Mouse (Mus musculus) megakaryocyte-erythroid progenitor cell, adult 5-6 weeks (primary cell): Measurements from ENCODE around the gene Btbd35f7. TPM values are rescaled to one million over a fixed set of nuclear protein-coding genes. Genes with fewer than 3 reads are reported as not detected.
"Not testable (repeated sequence)": the region's sequence is repeated elsewhere in the genome, so short reads cannot be mapped to it uniquely, and the experiment has no call there.

ENCODE experiments used
- ATAC-seq: replicated peaks from 2 replicates; pipeline ENCODE4 v1.8.0; 2016; ENCODE audit warnings: mild to moderate bottlenecking, inconsistent platforms; ENCODE audit not compliant: severe bottlenecking, poor library complexity, low FRiP score, low TSS enrichment
- total RNA-seq, 2 experiments: library from RNA; stranded (forward) in 1 of 2; stranded (reverse) in 1 of 2; fragments of 200-1000, 215-1000 nt in 1 of 2; fragments of >200 nt in 1 of 2; fragmentation: Nextera tagmentation in 1 of 2; gene quantifications; 2 replicates each; pipeline ENCODE4 v1.2.3; 2014 to 2017

The Btbd35f7 gene
- total RNA-seq (2014; fragmentation: Nextera tagmentation) (not detected in 2 replicates), total RNA-seq (2017) (not detected in 2 replicates)

- not testable (repeated sequence) for ATAC-seq
Measured at GRCm38 (mm10) chrX:5668767-5669166, at the start of gene Btbd35f7. Gene Btbd35f7 (plus strand): TSS chrX:5669067.

Other genes starting within 250 kb of the Btbd35f7 start
- gene Mycs, start 199.8 kb upstream of the Btbd35f7 start, total RNA-seq (2014; fragmentation: Nextera tagmentation): not detected in 2 replicates
- not detected in 2 replicates for gene Mycs, start 199.8 kb upstream of the Btbd35f7 start, total RNA-seq (2017)